Mouse (Mus musculus) kidney, postnatal 36 days (tissue): ENCODE data around the gene Rabl3.

Experiments used
- DNase-seq, 2 experiments: peaks; one replicate each; pipeline ENCODE4 v3.0.0; 2021 to 2022; ENCODE audit warnings: mixed read lengths in 2 of 2

Gene Rabl3

DNA sequence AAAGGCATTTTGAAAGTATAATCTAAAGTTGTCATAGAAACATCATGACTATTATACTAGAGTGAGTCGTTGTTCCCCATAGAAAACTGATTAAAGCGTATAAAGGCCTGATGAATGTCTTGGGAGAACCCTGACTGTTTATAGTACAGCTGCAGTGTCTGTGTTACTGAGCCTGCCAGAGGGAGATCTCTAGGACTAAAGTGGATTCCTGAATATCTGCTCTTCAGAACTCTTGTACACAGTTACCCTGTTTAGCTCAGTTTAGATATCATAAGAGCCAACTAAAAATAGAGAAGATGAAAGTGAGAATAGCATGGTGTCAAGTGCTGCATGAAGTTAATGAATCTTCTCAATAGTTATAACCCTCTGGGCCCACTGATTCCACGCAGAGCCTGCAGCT lies 10.6 kb downstream of the Rabl3 start:
- no peak for DNase-seq

DNA sequence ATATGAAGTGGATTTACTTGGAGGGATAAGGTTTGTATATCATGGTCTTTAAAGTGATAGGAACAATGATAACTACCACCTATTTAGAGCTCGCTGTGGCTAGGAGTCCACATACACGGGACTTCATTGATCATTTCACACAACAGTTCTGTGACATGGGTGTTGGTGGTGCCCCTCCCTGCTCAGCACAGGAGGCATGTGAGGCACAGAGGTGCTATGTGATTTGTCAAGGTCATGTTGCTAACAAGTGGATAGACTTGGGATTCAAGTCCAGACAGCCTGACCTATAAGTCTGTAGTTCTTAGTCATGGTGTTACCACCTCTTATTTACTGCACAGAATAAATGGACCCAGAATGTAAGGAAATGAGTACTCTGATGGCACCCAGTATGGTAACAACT lies 11.3 kb downstream of the Rabl3 start:
- no peak for DNase-seq

DNA sequence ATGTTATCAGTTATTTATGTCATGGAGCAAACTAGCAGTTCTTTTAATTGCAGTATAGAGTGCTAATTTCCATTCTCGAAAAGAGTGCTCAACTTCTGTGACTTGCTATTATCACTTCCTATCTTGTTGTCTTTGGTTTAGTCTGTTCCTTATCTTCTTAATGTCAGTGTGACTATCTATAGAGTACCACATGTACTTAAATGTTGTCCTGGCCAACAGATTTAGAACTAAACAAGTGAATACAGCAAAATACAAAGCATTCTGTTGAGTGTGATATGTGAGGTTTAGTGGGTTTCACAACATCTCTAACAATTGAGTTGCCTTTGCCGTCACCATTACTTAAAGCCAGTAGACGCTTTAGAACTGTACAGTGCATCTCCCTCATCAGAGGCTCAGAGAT lies 13.1 kb downstream of the Rabl3 start:
- DNase-seq, result no peak

DNA sequence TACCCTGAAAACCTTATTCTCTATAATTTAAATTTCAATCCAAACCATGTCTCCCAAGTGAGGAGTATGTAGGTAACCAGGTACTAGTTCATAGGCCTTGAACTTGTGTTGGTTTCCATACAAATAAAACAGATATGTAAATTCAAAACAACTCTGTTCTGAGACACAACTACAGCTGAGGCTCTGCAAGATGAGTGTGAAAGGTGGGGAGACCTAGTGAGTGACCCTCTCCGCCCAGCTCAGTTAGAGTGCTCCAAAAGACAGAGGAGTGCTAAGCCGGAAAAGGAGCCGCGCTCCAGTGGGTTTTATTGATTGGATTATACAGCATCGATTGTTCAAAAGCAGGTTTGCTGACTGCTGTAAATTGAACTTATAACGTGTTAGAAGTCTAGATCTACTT lies 22.7 kb downstream of the Rabl3 start:
- no peak for DNase-seq

DNA sequence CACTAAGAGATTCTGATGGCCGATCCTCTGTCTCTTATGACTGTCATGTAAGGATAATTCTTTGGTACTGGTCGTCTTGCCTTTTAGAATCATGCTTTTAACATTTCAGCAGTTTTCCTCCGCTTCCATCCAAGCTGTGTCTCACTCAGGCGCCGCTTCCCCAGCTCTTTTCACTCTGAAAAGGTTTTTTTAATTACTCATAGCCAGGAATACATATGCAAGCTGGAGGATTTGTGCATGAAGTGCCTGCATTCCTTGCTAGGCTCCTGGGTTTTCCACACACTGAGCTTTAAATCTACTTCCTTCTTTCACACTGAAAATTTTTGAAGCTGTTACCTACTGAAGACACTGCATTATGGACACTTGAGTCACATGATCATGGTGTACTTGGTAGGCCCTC lies 23.3 kb downstream of the Rabl3 start:
- no peak for DNase-seq

DNA sequence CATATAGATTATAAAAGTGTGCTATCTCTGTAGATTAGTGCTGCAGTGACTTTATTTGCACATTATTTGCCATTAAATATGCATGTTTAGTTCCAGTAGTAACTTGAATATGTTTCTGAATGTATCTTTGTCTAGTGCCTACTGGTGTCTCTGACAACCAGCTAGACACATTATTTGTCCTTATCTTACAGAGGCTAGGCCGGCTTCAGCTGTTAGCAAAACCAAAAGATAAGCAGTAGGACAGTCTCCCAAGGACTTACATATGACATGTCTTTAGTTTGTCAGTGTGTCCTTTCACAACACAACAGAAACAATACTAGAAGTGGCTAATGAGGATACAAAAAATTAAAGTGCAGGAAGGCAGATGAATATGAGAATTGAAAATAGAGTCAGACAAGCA lies 25.4 kb downstream of the Rabl3 start:
- DNase-seq, result no peak

DNA sequence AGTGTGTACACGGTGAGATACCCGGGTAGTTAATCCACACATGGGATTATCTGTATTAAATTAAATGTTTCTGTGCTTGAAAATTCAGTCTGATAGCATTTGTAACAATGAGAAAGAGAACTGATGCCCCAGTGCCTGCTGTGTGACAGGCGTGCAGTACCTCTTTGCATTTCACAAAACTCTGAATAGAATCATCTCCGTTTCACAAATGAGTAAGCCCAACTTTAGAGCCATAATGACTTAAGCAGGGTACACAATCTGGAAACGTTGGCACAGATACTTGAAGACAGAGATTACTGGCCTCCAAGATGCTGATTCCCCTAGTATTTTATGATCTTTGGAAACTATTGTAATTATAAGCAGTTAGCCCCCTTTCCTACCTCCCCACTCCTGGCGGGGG lies 26.4 kb downstream of the Rabl3 start:
- DNase-seq, result no peak

DNA sequence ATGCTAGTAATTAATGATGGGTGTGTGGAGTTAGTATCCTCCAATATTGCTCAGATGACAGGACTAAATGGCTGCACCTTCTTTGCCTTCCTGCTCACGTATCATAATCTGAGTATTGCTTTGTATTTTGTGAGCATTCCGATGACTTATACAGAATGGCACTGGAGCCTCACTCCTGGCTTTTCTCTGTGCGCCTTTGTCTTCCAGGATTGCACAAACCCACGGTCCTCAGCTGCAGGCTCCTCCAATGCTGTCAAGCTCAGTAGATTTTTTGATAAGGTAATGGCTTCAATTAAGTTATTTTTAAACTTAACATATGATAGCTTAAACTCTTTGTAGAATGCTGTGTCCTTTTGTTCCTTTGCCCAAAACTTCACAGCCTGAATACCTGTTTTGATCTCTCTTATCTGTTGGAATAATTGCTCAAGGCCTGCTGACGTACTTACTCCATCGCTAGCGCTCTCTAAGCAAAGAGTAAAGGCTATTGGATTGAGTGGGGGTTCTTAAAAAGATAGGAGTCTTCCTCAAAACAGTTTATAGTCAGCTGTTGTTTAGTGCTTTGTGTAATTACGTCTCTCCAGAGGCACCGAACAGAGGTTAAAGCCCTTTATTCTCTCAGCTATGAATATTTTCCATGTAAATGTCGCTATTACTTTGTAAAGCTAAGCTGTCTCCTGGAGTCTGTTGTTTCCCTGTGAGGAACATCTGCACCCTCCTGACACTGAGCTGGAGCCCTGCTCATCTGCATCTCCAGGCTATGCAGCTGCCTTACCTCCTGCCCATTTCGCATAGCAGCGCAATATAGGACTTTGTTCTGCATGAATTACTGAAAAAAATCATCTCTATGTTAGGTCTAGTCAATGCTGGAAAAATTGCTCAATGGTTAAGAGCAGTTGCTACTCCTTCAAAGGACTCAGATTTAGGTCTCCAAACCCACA lies 27.7 kb downstream of the Rabl3 start:
- no peak for DNase-seq

DNA sequence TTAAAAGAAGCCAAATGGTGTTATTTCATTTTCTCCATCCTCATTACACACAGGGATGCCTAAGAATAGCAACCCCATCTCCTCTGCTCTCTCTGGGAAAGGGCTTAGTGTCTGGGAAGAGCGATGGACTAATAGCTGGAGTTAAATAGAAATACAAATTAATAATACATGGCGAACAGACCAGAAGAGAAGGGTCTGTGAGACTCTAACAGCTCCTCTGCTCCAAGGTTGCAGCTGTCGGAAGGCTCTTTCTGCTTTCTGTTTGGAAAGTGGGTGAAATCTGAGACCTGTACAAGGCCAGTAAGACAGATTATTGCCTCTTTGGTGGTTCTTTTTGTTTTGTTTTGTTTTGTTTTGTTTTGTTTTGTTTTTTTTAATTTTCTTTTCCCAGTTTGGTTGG lies 31.9 kb downstream of the Rabl3 start:
- no peak for DNase-seq

DNA sequence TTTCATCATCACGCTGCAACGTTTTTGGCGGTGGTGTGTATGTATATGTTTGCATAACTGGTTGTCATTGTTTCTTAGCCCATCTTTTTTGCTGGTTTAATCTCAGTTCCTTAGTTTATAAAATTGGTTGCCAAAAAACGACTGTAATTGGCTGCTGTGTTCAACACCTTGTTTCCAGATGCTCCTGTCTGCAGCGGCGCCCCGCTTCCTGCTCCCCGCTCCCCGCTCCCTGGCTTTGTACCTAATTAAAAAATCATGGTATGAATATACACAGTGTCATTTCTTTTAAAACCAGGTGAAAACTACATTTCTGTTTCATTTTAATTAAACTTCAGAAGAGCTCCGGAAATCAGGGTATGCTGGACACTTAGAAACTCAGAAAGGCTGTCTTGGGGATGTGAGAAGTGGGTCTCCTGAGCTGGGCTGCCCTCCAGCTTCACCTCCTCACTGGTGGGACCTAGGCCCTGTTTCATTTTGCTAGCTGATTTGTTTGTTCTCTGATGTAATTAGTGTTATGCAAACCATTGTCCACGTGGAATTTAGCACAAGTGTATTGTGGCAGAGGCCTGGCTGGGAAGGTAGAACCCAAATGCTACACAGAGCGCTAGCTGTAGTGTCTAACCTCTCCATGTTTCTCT lies 32.6 kb downstream of the Rabl3 start:
- no peak for DNase-seq

DNA sequence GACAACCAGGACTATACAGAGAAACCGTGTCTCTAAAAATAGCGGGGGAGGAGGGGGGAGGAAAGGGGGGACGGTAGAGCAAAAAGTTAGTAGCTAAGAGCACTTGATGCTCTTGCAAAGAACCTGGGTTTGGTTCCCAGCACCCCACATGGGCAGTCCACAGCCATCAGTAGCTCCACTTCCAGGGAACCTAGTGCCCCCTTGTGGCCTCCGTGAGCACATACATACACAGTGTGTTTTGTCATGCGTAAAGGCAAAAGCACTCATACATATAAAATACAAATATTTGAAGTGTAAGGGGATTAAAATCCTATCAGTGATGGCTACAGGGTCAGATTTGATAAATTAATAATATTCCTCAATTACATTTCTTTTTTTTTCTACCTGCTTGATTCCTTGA lies 33.4 kb downstream of the Rabl3 start:
- DNase-seq, result no peak

DNA sequence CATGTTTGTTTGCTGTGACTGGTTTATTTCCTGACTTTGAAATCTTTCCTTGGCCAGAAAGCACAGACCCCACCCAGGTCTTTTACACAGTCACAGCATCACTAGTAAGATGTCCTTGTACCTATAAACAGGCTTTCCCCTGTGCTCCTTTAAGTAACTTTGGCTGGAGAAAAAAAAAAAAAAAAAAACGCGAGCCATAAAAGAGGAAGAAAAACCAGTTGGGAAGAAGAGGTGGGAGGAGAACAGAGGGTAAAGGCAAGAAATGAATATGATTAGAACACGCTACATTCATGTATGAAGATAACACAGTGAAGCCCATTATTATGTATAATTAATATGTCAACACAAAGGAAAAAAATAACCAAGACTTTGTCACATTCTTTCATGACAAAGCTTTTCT lies 35.6 kb downstream of the Rabl3 start:
- DNase-seq, result no peak

DNA sequence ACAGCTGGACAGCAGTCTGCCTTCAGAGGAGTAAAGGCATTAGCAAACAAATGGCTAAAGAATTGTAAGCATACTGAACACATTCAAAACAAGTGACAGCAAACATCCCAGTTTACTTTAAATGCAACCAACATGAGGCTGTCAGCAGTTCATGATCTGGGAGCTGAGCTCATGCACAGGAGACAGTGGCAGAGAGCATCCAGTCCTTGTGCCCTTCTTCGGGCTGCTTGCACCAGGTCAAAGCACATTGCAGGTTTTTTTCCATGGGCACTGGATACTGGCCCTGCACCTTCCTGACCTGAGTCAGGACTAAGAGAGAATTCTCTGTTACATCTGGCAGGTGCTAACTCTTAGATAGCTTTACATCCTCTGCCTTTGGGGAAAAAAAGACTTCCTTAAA lies 39.9 kb downstream of the Rabl3 start:
- DNase-seq, result peak; percentile 50 to 56

DNA sequence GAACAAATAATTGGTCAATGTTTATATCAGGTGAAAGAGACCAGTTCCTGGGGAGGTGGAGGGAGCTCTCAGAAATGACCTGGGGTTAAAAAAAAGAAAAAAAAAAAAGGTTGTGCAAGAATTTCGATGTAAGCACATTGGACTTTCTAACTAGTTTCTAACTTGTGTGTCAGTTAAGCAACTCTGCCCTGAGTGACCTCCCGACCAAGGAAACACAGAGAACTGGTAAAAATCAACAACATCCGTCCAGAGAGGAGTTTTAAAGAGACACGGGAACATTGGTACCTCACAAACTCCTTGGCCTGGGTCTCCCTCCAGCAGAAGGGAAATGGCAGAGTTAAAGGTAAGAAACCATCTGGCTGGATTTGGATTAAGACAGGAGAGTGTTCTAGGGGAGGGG lies 40.3 kb downstream of the Rabl3 start, which contains the start of gene Hgd:
Gene Hgd (plus strand): TSS at position 160 of the 400 bp plus-strand sequence.
- peak; percentile 63 to 79 for DNase-seq

DNA sequence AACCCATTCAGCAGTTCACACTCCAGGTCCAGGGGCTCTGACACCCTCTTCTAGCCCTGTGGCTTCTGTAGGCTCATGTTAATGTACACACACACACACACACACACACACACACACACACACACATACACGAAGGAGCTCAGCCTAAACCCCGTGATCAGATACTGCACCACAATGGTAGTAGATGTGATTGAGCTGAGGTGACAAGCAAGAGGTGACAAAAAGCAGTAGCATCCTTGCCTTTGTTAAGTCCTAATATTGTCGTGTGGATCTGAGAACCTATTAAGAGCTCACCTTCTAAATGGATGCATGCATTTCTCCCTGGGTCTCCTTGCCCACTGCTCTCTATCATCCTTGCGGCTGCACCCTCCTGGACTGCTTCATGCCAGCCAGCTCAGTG lies 41.0 kb downstream of the Rabl3 start:
- peak in 1 of 2 experiments; percentile 20 for DNase-seq

DNA sequence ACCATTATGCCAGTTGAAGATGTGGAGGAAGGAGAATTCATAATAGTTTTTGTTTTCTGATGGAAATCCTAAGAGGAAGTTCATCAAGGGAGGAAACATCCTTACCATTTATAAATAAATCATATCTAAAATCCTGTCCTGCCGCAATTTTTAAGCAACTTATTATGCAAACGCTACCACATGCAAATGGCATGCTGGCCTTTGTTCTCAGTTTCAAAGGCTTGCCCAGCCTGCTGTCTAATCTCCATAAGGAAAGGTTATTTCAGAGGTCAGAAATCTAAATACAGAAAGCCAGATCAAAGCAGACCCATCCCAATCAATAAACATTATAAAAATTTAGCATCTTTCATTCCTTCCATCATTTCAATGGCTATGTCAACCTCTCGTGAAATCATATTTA lies 42.2 kb downstream of the Rabl3 start:
- DNase-seq, result peak; percentile 22 to 31

DNA sequence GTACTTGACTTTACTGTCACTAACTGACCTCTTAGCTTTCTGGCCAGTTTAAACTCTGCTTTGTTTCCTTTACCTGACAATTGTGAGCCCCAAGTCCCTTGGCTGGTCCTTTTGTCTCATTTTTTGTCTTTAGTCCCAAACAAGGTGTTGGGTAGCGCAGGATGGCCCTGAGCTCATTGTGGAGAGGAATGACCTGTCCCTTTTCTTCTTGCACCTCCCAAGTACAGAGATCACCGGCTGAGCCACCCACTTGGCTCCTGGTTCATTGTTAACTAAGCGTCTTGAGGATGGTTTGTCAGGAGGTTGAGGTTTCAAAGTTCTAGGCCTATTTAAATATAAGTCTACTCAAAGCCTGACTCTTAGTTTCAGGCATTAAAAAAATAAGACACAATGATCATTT lies 43.6 kb downstream of the Rabl3 start:
- DNase-seq, result peak; percentile 71 to 85

DNA sequence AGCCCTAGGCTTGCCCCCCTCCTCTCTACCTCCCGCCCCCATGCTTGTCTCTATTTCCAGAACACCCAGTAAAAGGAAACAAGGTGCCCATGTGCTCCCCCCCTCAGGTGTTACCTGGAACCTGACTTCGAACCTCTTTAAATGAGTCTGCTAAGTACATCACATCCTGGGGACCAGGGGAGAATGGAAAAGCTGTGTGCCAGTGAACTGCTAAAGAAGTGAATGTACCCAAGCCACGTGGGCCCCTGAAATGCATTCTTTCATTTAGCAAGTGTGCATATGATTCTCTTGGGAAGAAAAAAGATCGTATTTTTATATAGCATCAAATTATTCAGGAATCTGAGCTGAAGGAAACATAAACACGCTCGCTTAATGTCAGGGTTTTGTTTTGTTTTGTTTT lies 44.1 kb downstream of the Rabl3 start:
- DNase-seq, result peak; percentile 26 to 27

DNA sequence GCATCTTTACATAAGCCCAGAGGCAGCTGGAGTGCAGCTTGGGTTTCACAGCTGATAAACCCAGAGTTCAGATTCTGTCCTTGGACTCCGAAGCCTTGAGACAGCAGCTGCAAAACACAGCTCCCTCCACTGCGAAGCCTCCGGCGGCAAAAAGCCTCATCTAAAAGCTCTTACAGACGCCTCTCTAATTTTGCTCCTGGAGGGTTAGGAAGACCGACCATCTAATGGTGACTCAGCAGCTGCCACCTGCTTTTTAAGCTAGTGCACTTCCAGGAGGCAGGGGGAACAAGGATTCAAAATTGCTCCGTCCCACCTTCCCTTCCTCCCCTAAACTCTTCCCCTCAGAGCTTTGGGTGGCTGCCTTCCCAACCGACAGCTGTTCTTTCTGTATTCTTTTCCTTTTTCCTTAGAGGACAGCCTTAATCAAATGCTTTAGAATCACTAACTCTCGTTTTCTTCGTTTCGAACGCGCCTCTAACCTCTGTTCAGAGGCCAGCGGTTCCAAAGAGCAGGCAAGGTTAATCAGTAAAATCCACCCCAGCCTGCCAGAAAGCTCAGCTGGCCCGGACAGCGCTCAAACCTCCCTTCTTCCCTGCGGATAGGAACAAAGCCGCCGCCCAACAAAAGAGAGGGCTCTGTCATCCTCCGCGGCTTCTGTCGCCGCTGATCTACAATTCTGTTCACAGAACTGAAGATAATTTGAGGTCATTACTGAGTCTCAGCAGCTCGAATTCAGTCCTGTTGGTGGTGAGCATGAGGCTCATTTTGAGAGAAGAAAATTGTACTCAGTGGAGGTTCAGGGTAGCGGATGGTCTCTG lies 44.7 kb downstream of the Rabl3 start:
- peak; percentile 84 to 88 for DNase-seq

DNA sequence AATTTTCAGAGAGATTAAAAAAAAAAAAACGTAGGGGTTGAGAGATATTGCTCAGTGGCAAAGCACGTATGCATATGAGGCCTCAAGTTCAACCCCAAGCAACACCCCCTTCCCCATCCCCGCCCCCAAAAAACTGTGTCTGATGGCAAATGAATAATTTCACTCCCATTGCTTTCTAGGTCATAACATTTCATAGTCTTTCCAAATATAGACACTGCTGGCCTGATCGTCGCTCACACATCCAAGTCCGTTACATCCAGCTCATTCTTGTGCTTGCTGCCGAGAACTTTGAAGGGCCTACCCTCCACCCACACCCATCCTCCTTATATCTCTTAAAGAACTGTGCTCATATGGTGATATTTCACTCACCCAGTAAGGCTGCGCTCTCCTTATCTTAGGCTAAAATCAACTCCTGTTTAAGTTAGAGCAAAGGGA lies 45.5 kb downstream of the Rabl3 start:
- DNase-seq, result no peak

DNA sequence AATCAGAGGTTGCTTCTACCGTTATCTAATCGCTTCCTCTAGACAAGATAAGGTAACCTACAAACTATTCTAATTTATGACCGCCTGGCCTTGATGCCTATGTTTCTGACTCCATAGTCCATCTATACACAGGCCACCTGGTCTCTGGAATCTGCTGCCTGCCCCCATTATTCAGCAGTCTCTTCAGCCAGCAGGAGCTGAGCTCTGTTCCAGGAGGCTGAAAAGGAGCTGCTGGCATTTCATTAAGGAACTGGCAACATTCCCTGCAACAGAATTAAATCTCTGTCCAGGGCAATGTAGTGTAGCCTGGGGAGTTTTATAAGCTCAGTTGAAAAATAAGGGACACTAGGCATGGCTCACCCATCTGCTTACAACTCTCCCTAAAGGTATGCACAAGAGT lies 51.2 kb downstream of the Rabl3 start:
- peak; percentile 15 to 37 for DNase-seq

DNA sequence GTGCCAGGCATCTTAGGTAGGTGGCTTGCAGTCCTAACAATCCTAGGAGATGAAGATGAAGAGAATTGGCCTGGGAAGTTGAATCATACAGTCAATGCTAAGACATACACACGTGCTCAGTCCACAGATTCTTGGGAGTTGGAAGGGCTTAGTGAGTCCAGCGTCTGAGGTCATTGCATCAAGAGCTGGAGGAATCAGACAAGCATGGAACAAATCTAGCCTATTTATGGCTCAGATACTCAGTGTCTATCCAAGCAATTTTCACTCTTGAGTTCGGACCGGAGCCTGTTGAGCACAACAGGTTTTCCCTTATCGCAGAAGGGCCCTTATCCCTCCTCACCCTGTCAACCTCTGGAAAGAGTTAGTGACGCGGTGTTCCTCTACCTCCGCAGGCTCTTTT lies 51.9 kb downstream of the Rabl3 start:
- DNase-seq, result no peak

DNA sequence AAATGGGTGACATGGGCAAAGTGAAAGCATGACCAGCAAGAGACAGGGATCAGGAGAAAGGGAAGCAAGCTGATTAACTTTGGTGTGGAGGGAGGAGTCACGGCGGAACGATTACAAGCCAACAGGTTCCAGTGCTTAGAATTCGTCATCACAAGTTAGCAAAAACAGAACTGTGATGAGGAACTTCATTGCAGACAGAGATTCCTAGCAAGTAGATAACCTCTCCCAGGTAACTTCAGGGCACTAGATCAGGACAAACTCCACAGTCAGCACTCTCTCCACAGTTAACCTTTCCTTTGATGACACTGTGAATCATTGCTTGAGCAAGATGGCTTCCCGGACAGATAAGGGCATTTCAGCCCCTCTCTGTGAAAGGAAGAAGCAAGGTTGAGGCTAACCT lies 57.7 kb downstream of the Rabl3 start:
- DNase-seq, result no peak
